Comparison of ENCODE assay signal across 10 mouse cellular contexts in the genomic region with DNA sequence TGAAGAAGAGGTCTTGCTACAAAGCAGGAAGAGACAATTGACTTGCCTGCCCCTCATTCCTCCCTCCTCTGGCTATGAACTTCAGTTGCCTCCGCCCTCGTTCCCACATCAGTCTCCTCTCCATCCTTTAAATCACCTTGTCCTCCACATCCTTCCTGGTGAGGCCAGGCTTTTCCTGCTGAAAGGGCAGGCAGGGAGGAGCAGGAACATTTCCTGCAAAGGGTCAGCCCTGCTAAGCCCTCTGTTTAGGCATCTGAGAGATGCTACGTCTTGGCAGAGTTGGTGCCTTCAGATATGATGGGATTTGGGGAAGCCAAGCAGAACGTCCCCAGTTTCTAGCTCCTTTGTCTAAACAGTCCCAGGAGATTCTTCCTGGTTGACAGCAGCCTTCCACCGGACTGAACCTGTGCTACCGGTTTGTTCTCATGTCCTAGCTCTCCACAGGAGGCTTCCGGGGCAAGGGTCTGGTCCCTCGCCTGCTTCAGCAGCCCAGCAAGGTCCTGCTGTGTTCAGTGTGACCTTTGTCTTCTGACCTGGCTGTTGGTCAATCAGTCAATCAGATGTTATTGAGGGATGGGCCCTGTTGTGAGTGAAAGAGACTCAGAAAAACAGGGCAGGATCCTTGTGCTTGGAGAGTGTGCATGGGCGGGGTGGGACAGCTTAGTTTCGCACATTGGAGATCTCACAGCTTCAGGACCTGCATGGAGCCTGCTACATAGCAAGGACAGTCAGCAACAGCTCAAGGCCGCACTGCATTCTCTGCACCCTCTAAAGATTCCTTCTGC. TPM values are rescaled to one million over a fixed set of nuclear protein-coding genes. Genes with fewer than 3 reads are reported as not detected.
A peak's percentile ranks its signal among the peaks of the same experiment; 100 is the strongest.
DNase-seq lines count a peak whose midpoint lies in the region; ATAC-seq and TF ChIP-seq lines count a peak whose summit lies in the region.
"Had no signal": no experiment of that assay in that cellular context is flagged by ENCODE, and none has a peak within 500 bp of the region (broad histone marks: within the 10 kb centered on the region; RNA-seq: fewer than 3 reads in every experiment).

No protein-coding gene starts in this region.

- 45% methylated on average over 11 of the region's 11 CpGs for WGBS in lung, postnatal 0 days
- 53% methylated on average over 11 of the region's 11 CpGs for WGBS in lung, adult 2 months
- 44% methylated on average over 11 of the region's 11 CpGs for WGBS in liver, embryonic 12.5 days (ENCODE audit: insufficient replicate concordance)
- WGBS in midbrain, embryonic 14.5 days: 69% methylated on average over 11 of the region's 11 CpGs

- TF ChIP-seq EP300 in lung, postnatal 0 days (IDR thresholded peaks at IDR 0.05): peak; percentile 26; the same call in 1 of the 2 replicates

- no peaks in the 10 kb centered on the region for H3K27me3 ChIP-seq in lung, postnatal 0 days (replicated peaks; ENCODE audit: insufficient read depth, low read length)
- peaks cover 56% of the 10 kb centered on the region for H3K27me3 ChIP-seq in liver, embryonic 12.5 days (replicated peaks)
- no peaks in the 10 kb centered on the region for H3K27me3 ChIP-seq in midbrain, embryonic 14.5 days (ENCODE audit: control insufficient read depth, insufficient read depth, low read length)

- H3K4me2 ChIP-seq in lung, postnatal 0 days (replicated peaks; ENCODE audit: low read depth, low read length): no peak overlapping the region
- H3K4me2 ChIP-seq in liver, embryonic 12.5 days: no peak overlapping the region
- H3K4me2 ChIP-seq in midbrain, embryonic 14.5 days (ENCODE audit: low read length): no peak overlapping the region

- peaks cover 11% of the 10 kb centered on the region; the same call in 1 of the 2 replicates for H3K4me1 ChIP-seq in lung, postnatal 0 days (ENCODE audit: insufficient read depth, low read depth, low read length)
- H3K4me1 ChIP-seq in lung, adult 2 months (ENCODE audit: control insufficient read depth, insufficient read depth, low read length): no peaks in the 10 kb centered on the region
- peaks cover 7% of the 10 kb centered on the region; the same call in 1 of the 2 replicates for H3K4me1 ChIP-seq in liver, embryonic 12.5 days
- no peaks in the 10 kb centered on the region for H3K4me1 ChIP-seq in midbrain, embryonic 14.5 days (ENCODE audit: control insufficient read depth, insufficient read depth, low read length)

- no peak for TF ChIP-seq CTCF in lung, postnatal 0 days (IDR thresholded peaks at IDR 0.05)
- no peak for TF ChIP-seq CTCF in lung, adult 2 months (IDR thresholded peaks at IDR 0.05; ENCODE audit: insufficient read depth, low read length)

- H3K27ac ChIP-seq in lung, postnatal 0 days (ENCODE audit: low read length): no peak overlapping the region
- H3K27ac ChIP-seq in liver, embryonic 12.5 days: no peak overlapping the region
- H3K27ac ChIP-seq in midbrain, embryonic 14.5 days (replicated peaks; ENCODE audit: low read depth, low read length): no peak overlapping the region

- H3K9me3 ChIP-seq in lung, postnatal 0 days (ENCODE audit: low read length): no peaks in the 10 kb centered on the region
- no peaks in the 10 kb centered on the region for H3K9me3 ChIP-seq in liver, embryonic 12.5 days (replicated peaks)
- no peaks in the 10 kb centered on the region for H3K9me3 ChIP-seq in midbrain, embryonic 14.5 days (ENCODE audit: control insufficient read depth, low read length)

- no peak for ATAC-seq in lung, postnatal 0 days
- ATAC-seq in liver, embryonic 12.5 days: peak; percentile 16; the same call in 1 of the 2 replicates
- ATAC-seq in midbrain, embryonic 14.5 days (ENCODE audit: low FRiP score, low TSS enrichment): no peak

- H3K4me3 ChIP-seq in lung, postnatal 0 days (ENCODE audit: low read depth, low read length): no peak overlapping the region
- H3K4me3 ChIP-seq in lung, adult 2 months (replicated peaks; ENCODE audit: extremely low read depth, low read depth, low read length): no peak overlapping the region
- H3K4me3 ChIP-seq in liver, embryonic 12.5 days: no peak overlapping the region
- H3K4me3 ChIP-seq in midbrain, embryonic 14.5 days (replicated peaks; ENCODE audit: low read depth, low read length): no peak overlapping the region

- no peak overlapping the region for H3K9ac ChIP-seq in lung, postnatal 0 days (replicated peaks; ENCODE audit: low read depth)
- H3K9ac ChIP-seq in liver, embryonic 12.5 days: no peak overlapping the region
- no peak overlapping the region for H3K9ac ChIP-seq in midbrain, embryonic 14.5 days (replicated peaks; ENCODE audit: low read length)

- H3K36me3 ChIP-seq in lung, postnatal 0 days (ENCODE audit: insufficient read depth, low read length): no peaks in the 10 kb centered on the region
- no peaks in the 10 kb centered on the region for H3K36me3 ChIP-seq in liver, embryonic 12.5 days
- no peaks in the 10 kb centered on the region for H3K36me3 ChIP-seq in midbrain, embryonic 14.5 days (ENCODE audit: control insufficient read depth, insufficient read depth, low read length)

- TF ChIP-seq POLR2A in lung, adult 2 months (IDR thresholded peaks at IDR 0.05; ENCODE audit: borderline replicate concordance, extremely low read depth, low read depth, low read length): no peak

- peak; percentile 41 for DNase-seq in adrenal gland, postnatal 14 days
- no peak for DNase-seq in adrenal gland, postnatal 25 days
- no peak for DNase-seq in lung, postnatal 0 days (ENCODE audit: low spot score)
- DNase-seq in lung, adult 2 months: no peak
- DNase-seq in thymus, postnatal 36 days: no peak
- DNase-seq in right cerebral cortex, postnatal 14 days: no peak
- no peak for DNase-seq in midbrain, embryonic 14.5 days
- DNase-seq: embryo, embryonic 11 days; thymus, postnatal 4 days had no signal

RNA-seq across cellular contexts. Expression of gene Atf3, which starts 38.9 kb away (rescaled TPM):
- total RNA-seq in adrenal gland, postnatal 14 days (2021): 2.4 and 4.8 TPM in 2 replicates
- total RNA-seq in adrenal gland, postnatal 25 days (2021): 0.67 TPM in 1 of 2 replicates, not detected in the other
- 8.2 and 8.3 TPM in 2 replicates for polyA plus RNA-seq in lung, postnatal 0 days (2015; fragmentation: Nextera tagmentation; extraction: Ambion mirVana)
- 4.8 and 8.6 TPM in 2 replicates for polyA plus RNA-seq in lung, adult 2 months (2012; rRNA removed)
- polyA plus RNA-seq in liver, embryonic 12.5 days (2016; fragmentation: Nextera tagmentation; extraction: Ambion mirVana): 2.3 and 2.4 TPM in 2 replicates
- polyA plus RNA-seq in midbrain, embryonic 14.5 days (2014; fragmentation: Nextera tagmentation; extraction: Ambion mirVana): 0.70 and 1.8 TPM in 2 replicates
